Mouse (Mus musculus) fat pad, adult 2 months (tissue): ENCODE data around the gene Ccdc167.

Source experiments
- DNase-seq: peaks from one replicate; pipeline ENCODE4 v3.0.0-alpha.2; 2011; ENCODE audit warnings: low read depth, low spot score; ENCODE audit errors: extremely low read depth

The Ccdc167 gene

DNA sequence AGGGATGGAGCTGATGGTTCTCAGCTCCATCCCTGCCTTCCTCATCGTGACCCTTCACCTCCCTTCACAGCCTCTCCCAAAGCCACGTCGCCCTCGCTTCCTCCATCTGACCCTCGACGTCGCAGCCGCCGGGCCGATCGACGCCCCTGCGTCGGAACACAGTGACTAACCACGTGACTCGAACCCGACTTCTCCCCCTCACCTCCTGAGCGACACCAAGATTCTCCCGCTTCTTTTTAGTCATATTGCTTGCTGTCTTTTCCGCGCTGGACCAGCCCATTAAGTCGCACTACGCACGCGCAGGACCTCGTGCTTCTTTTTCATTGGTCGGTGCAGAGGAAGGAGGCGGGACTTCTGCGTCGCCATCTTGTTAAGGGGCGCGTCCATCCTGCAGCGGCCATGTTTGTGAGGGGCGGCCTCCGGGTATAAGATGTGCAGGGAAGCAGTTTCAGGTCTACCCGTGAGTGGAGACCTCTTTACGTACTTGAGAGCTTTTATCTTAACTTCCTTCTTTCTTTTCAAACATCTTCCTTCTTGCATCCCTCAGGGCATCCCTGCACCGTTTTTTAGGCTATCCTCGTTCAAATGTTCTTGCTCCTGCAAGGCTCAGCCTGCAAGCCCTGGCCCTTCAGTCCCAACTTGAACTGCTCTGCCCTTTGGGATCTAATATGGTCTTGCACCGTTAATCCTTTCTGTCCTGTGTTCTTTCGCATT lies at the start of gene Ccdc167:
Ccdc167 (minus strand) TSS at position 313 of the 714 bp plus-strand sequence.
- peak; percentile 36 for DNase-seq

DNA sequence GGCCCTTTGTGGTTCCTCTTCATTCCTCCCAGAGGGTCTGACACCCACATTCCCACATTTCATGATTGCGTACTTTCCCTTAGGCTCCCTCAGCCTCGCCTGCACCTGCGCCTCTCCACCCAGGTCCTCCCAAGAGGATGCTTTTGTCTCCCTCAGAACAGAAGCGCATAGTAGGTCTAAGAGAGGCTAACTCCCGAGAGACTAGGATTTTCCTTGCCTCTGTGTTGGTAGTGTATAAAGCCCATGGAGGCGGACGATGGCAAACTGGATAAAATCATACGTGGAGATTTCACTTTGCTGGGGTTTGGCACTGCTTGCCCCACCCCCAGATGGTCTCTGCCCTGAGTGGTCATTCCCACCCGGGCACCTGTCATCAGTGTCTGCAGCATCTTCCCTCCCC lies 48.5 kb upstream of the Ccdc167 start:
- DNase-seq: no peak

GRCm38 (mm10) chr17:29762551-29762950 lies 45.7 kb upstream of the Ccdc167 start:
- DNase-seq: no peak

GRCm38 (mm10) chr17:29761938-29762337 lies 45.1 kb upstream of the Ccdc167 start:
- no peak for DNase-seq

- no peak for DNase-seq
These were observed 43.8 kb upstream of the Ccdc167 start for GRCm38 (mm10) chr17:29760404-29761375.

DNA sequence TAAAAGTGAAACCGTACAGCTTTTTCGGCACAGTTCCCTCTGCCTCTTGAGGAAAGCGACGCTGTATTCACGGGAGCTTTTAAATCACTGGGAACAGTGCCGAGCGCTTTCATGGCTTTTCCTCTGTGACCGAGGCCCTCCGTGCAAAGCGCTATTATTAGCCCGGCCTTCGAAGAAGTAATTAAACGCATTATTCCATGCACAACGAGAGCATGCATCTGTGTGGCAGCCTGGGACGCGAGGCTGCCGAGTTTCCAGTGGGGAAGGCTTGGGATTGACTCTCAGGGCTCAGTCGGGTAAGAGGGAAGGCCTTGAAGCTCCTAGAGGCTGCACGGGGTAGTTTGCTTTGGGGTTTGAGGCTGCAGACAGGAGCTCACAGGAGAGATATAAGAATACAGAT lies 43.1 kb upstream of the Ccdc167 start:
- no peak for DNase-seq

DNA sequence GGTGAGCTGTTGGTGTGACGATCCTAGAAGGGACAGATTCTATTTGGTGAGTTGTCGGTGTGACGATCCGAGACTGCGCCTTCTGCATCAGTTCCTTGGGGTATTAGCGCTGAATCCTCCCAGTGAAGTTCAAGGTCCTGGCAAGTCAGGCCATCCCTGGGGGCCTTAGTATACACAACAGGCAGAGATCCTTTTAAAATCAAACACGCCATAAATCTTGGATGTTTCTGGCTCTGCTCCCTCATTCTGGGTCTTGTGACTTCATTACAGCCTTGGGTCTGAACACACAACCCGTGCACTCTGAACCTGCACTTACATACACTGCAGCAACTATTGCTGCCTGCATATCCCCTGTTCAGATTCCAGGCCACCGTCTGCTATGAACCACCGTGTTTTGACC lies 39.5 kb upstream of the Ccdc167 start:
- DNase-seq: no peak

DNA sequence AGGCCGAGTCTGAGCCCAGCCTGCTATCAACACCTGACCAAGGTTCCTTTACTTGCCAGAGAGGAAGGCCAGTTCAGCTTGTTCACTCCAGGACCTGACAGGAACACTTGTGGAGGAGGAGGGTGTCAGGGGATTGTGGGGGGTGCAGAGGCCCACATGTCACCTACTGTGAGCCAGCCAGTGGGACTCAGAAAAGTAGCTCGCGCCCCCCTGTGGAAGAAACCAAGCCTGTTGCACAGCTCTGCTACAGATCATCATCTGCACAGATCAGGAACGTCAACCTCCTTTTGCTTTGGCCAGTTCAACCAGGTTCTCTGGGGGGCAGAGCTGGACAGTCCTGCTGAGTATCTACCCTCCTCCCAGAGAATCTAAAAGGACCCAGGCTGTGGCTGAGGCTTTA lies 37.7 kb upstream of the Ccdc167 start:
- no peak for DNase-seq

DNA sequence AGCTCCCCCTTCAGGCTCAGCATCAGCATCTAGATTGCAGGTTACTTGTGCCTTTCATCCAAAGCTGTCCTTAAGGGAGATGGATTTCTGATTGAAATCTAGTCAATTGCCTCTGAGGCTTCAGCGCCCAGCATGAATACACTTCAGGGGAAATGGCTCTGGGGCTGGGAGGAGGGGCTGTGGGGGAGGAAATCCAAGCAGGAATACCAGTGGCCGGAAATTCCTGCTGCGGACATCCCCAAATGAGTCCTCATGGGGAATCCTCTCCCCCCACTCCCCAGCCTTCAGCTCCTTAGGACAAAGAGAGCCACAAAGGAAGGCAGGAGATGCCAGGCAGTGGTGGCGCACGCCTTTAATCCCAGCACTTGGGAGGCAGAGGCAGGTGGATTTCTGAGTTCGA lies 30.6 kb upstream of the Ccdc167 start:
- DNase-seq: no peak

GRCm38 (mm10) chr17:29737849-29738804 lies 21.3 kb upstream of the Ccdc167 start:
- no peak for DNase-seq

- no peak for DNase-seq
These were observed 19.7 kb upstream of the Ccdc167 start for GRCm38 (mm10) chr17:29736448-29737014.

- DNase-seq: no peak
These were observed 15.7 kb upstream of the Ccdc167 start for GRCm38 (mm10) chr17:29732522-29732921.

DNA sequence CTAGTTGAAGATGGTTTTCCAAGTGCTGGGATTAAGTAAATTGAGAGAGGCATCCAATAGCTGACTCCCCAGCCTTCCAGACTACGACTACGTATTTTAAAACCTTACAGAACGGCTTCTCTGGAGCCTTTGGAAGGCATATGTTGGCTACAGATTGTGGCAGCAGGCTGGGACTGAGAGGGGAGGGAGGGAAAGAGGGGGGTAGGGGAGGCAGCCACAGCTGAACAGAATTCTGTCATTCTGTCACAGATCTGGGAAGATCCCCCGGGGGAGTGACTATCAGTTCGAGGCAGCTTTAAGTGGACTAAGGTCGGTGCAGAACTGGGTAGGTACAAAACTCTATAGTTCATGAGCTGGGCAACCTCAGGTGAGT lies 15.1 kb upstream of the Ccdc167 start:
- DNase-seq: no peak

DNA sequence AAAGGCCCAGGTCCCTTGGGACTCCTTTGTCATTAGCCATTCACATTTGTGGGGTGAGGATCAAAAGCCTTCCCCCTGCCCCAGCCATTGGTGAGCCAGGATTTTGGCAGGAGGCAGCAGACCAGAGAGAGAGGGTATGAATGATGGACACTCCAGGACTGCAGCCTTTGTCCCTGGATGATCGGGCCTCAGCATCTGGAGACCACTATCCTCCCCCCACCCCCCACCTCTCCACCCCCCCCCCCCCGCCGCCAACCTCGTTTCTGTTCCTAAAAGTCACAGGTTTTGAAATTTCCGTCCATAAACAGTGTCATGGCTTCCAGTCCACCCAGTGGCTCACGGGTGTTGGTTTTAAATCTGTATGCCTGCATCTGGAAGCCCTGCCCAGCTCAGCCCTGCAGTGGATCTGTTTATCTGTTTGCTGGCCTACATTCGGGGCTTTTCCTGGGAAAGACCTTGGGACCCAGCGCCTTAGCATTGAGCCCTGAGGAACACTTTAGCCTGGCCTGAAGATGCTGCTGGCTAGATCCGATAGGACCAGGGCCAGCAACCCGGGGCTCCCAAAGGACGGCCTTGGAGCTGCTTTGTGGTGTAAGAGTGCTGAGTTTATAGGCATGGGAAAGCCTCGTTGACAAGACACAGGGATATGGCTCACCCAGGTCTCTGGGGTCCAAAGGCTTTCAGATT lies 14.6 kb upstream of the Ccdc167 start:
- no peak for DNase-seq

DNA sequence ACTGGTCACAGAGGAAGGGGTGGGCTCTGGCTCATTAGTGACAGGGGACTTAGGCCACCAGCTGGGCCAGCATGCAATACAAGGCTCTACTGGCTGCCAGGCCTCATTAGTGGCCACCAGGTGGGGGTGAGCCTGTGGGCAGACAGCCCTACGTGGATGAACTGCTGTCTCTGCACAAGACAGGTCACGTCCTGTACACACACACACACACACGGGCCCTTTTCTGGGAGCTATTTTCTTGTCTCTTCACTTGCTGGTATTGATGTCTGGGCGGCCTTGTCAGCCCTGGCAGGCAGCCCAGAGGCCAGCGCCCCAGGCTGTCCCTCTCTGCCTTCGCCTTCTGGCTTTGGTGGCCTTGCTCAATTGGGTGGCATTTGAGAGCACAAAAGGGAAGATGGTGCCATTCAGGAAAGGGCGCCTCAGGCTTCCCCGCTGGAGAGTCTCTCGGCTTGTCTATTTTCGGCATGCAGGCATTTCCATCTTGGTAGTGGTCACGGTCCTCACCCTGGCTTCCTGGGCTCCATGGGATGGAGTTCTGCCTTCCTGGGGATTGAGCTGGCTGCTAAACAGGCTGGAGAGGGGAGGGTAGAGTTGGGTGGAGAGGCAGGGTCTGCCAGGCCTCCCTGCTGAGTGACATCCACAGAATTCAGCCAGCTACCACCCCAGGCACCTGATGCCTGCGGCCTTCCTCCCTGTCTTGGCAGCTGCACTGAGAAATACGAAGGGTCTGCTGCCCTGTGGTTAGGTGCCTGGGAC lies 13.8 kb upstream of the Ccdc167 start:
- DNase-seq: no peak

- no peak for DNase-seq
These were observed 11.2 kb upstream of the Ccdc167 start for GRCm38 (mm10) chr17:29728082-29728481.

GRCm38 (mm10) chr17:29725027-29725620 lies 8.3 kb upstream of the Ccdc167 start:
- DNase-seq: no peak

DNA sequence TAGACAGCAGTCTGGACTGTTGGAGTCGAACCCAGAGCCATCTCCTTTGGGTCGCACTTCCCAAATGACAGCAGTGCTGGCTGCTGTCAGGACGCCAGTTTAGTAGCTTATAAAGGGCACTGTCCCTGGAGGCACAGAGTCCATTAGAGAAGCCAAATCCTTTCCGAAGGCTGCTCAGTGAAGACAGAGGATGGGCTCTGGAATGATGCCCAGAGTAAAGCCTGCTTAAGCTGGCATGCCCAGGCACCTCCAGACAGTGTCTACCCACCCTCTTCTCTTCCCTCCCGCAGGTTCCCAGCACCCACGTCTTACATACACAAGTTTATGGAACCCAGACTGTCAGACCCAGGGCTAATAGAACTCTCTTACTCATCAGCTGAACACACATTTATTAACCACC lies 7.8 kb upstream of the Ccdc167 start:
- peak; percentile 59 for DNase-seq
